Mouse (Mus musculus) E14TG2a.4 (cell line): ENCODE measurements around the gene Tecpr1.
A peak's percentile ranks its signal among the peaks of the same experiment; 100 is the strongest.

Source experiments
- H3K27me3 ChIP-seq: 2 replicates; pipeline ENCODE4 v1.6.1; 2014; ENCODE audit warnings: low read length, control low read depth; ENCODE audit not compliant: insufficient read depth
- H3K36me3 ChIP-seq: 2 replicates; pipeline ENCODE4 v1.6.1; 2014; ENCODE audit warnings: low read length, control low read depth; ENCODE audit not compliant: insufficient read depth
- H3K4me1 ChIP-seq: replicated peaks from 2 replicates; pipeline ENCODE4 v1.6.1; 2014; ENCODE audit warnings: low read depth, low read length, control low read depth
- H3K4me3 ChIP-seq: replicated peaks from 2 replicates; pipeline ENCODE4 v1.5.1; 2014; ENCODE audit warnings: mild to moderate bottlenecking, low read length
- H3K9me3 ChIP-seq: 2 replicates; pipeline ENCODE4 v1.6.1; 2014; ENCODE audit warnings: low read length, control low read depth
- CTCF ChIP-seq: conservative IDR thresholded peaks from 2 replicates; pipeline ENCODE4 v1.5.1; 2014; ENCODE audit warnings: low read length
- NANOG ChIP-seq: IDR thresholded peaks from 2 replicates; pipeline ENCODE4 v1.6.1; 2014; ENCODE audit warnings: borderline replicate concordance, low read length, mixed read lengths
- POU5F1 ChIP-seq: IDR thresholded peaks from 2 replicates; pipeline ENCODE4 v1.6.1; 2014; ENCODE audit warnings: low read length, borderline replicate concordance

The Tecpr1 gene

GRCm38 (mm10) chr5:144194416-144194815, 29.0 kb downstream of the Tecpr1 start:
- H3K9me3 ChIP-seq = no peaks in the 10 kb centered on the region
- peaks cover 68% of the 10 kb centered on the region for H3K4me1 ChIP-seq
- no peak overlapping the region for H3K4me3 ChIP-seq
- H3K36me3 ChIP-seq = peaks cover 7% of the 10 kb centered on the region; the same call in 1 of the 2 replicates
- TF ChIP-seq NANOG = no peak
- H3K27me3 ChIP-seq = peaks cover 17% of the 10 kb centered on the region

GRCm38 (mm10) chr5:144192673-144193072, 30.7 kb downstream of the Tecpr1 start:
- H3K27me3 ChIP-seq = peaks cover 17% of the 10 kb centered on the region
- peaks cover 78% of the 10 kb centered on the region for H3K4me1 ChIP-seq
- H3K9me3 ChIP-seq = no peaks in the 10 kb centered on the region
- peaks cover 12% of the 10 kb centered on the region for H3K36me3 ChIP-seq
- H3K4me3 ChIP-seq = no peak overlapping the region
- no peak for TF ChIP-seq POU5F1
- no peak for TF ChIP-seq NANOG
- TF ChIP-seq CTCF = no peak

- TF ChIP-seq CTCF (no peak), POU5F1 (no peak), NANOG (no peak)
- Histone ChIP-seq H3K36me3 (peaks cover 26% of the 10 kb centered on the region), H3K9me3 (no peaks in the 10 kb centered on the region), H3K4me1 (peaks cover 74% of the 10 kb centered on the region), H3K4me3 (peak overlapping the region; percentile 68), H3K27me3 (peaks cover 17% of the 10 kb centered on the region)
Measured at GRCm38 (mm10) chr5:144191026-144191425, 32.4 kb downstream of the Tecpr1 start.

- no peak for TF ChIP-seq CTCF
- TF ChIP-seq POU5F1 = no peak
- no peak for TF ChIP-seq NANOG
- peak within 1 kb of the TSS; percentile 68 for H3K4me3 ChIP-seq
- peaks cover 17% of the 10 kb centered on the region for H3K27me3 ChIP-seq
- no peaks in the 10 kb centered on the region for H3K9me3 ChIP-seq
- H3K36me3 ChIP-seq = peaks cover 36% of the 10 kb centered on the region
- H3K4me1 ChIP-seq = peaks cover 75% of the 10 kb centered on the region
Measured at GRCm38 (mm10) chr5:144189950-144190583, 33.3 kb downstream of the Tecpr1 start, which contains the start of gene Bhlha15. Gene Bhlha15 (plus strand): TSS chr5:144190286.

GRCm38 (mm10) chr5:144189327-144189726, 34.1 kb downstream of the Tecpr1 start:
- Histone ChIP-seq H3K36me3 (peaks cover 43% of the 10 kb centered on the region), H3K4me1 (peaks cover 76% of the 10 kb centered on the region), H3K4me3 (peak overlapping the region; percentile 68; the same call in 1 of the 2 replicates), H3K27me3 (peaks cover 17% of the 10 kb centered on the region), H3K9me3 (no peaks in the 10 kb centered on the region)
- TF ChIP-seq NANOG (no peak), POU5F1 (no peak), CTCF (no peak)

- no peak for TF ChIP-seq CTCF
- TF ChIP-seq POU5F1 = no peak
- no peak for TF ChIP-seq NANOG
- no peaks in the 10 kb centered on the region for H3K9me3 ChIP-seq
- peaks cover 50% of the 10 kb centered on the region for H3K36me3 ChIP-seq
- peaks cover 17% of the 10 kb centered on the region for H3K27me3 ChIP-seq
- H3K4me3 ChIP-seq = no peak overlapping the region
- H3K4me1 ChIP-seq = peaks cover 76% of the 10 kb centered on the region
Measured at GRCm38 (mm10) chr5:144188422-144188821, 35.0 kb downstream of the Tecpr1 start.

GRCm38 (mm10) chr5:144184350-144185045, 38.9 kb downstream of the Tecpr1 start:
- Histone ChIP-seq H3K4me3 (peak overlapping the region; percentile 41), H3K4me1 (peaks cover 80% of the 10 kb centered on the region), H3K9me3 (no peaks in the 10 kb centered on the region), H3K36me3 (peaks cover 71% of the 10 kb centered on the region), H3K27me3 (no peaks in the 10 kb centered on the region)
- no peak for TF ChIP-seq NANOG
- TF ChIP-seq CTCF = no peak
- TF ChIP-seq POU5F1 = no peak

- Histone ChIP-seq H3K36me3 (peaks cover 76% of the 10 kb centered on the region), H3K9me3 (no peaks in the 10 kb centered on the region), H3K4me1 (peaks cover 80% of the 10 kb centered on the region), H3K4me3 (peak overlapping the region; percentile 41), H3K27me3 (no peaks in the 10 kb centered on the region)
- no peak for TF ChIP-seq POU5F1
- peak; percentile 57; the same call in 1 of the 2 replicates for TF ChIP-seq NANOG
Measured at GRCm38 (mm10) chr5:144183647-144184335, 39.6 kb downstream of the Tecpr1 start.

GRCm38 (mm10) chr5:144183248-144183559, 40.2 kb downstream of the Tecpr1 start:
- no peaks in the 10 kb centered on the region for H3K9me3 ChIP-seq
- no peak for TF ChIP-seq CTCF
- TF ChIP-seq NANOG = no peak
- no peak for TF ChIP-seq POU5F1
- H3K4me3 ChIP-seq = peak overlapping the region; percentile 57
- H3K27me3 ChIP-seq = no peaks in the 10 kb centered on the region
- peaks cover 80% of the 10 kb centered on the region for H3K4me1 ChIP-seq
- H3K36me3 ChIP-seq = peaks cover 76% of the 10 kb centered on the region
